Mouse (Mus musculus) kidney, adult 2 months (tissue): Measurements from ENCODE around the gene Jrkl.

Source experiments
- CTCF ChIP-seq: fragments of 200-500 bp; conservative IDR thresholded peaks from 2 replicates; pipeline ENCODE4 v1.5.1; 2011; ENCODE audit warnings: low read depth, mild to moderate bottlenecking, control low read depth, low read length, moderate library complexity, mixed read lengths; ENCODE audit not compliant: insufficient read depth, insufficient read length
- POLR2A ChIP-seq: fragments of 200-500 bp; IDR thresholded peaks from one replicate; pipeline ENCODE4 v1.6.1; 2011; ENCODE audit warnings: low read depth, low read length, control low read depth

- TF ChIP-seq CTCF, result no peak
- TF ChIP-seq POLR2A, result no peak
Observed at GRCm38 (mm10) chr9:13258173-13258572, 12.5 kb upstream of the Jrkl start.
